Mouse (Mus musculus) intestine, postnatal 0 days (tissue): ENCODE results near the gene Msi2. TPM values are rescaled to one million over a fixed set of nuclear protein-coding genes. Genes with fewer than 3 reads are reported as not detected.
A peak's percentile ranks its signal among the peaks of the same experiment; 100 is the strongest.

Source experiments
- ATAC-seq: fragments of 200-750 bp; cut with Nextera tagmentation; 2 replicates; pipeline ENCODE4 v1.8.0; 2017; ENCODE audit warnings: mild to moderate bottlenecking, moderate TSS enrichment, moderate library complexity
- H3K27ac ChIP-seq: fragments of 300-500 bp; sonication (generic); 2 replicates; pipeline ENCODE4 v1.5.1; 2014; ENCODE audit warnings: mild to moderate bottlenecking, low read depth, low read length, moderate library complexity
- H3K27me3 ChIP-seq: fragments of 300-500 bp; sonication (generic); replicated peaks from 2 replicates; pipeline ENCODE4 v1.6.1; 2014; ENCODE audit warnings: low read length, mixed read lengths; ENCODE audit not compliant: control insufficient read depth, insufficient read depth
- H3K36me3 ChIP-seq: fragments of 300-500 bp; sonication (generic); 2 replicates; pipeline ENCODE4 v1.6.1; 2014; ENCODE audit warnings: mild to moderate bottlenecking, moderate library complexity; ENCODE audit not compliant: control insufficient read depth, insufficient read depth
- H3K4me1 ChIP-seq: fragments of 300-500 bp; sonication (generic); replicated peaks from 2 replicates; pipeline ENCODE4 v1.6.1; 2014; ENCODE audit warnings: antibody characterized with exemption, low read length, mixed read lengths; ENCODE audit not compliant: control insufficient read depth, insufficient read depth
- H3K4me2 ChIP-seq: fragments of 300-500 bp; sonication (generic); replicated peaks from 2 replicates; pipeline ENCODE4 v1.6.1; 2014; ENCODE audit warnings: low read depth, mild to moderate bottlenecking, moderate library complexity
- H3K4me3 ChIP-seq: fragments of 300-500 bp; sonication (generic); 2 replicates; pipeline ENCODE4 v1.5.1; 2014; ENCODE audit warnings: low read depth, low read length
- H3K9ac ChIP-seq: fragments of 300-500 bp; sonication (generic); 2 replicates; pipeline ENCODE4 v1.6.1; 2014; ENCODE audit warnings: mild to moderate bottlenecking, low read depth, low read length
- H3K9me3 ChIP-seq: fragments of 300-500 bp; sonication (generic); 2 replicates; pipeline ENCODE4 v1.6.1; 2016; ENCODE audit warnings: mixed run types; ENCODE audit not compliant: control insufficient read depth
- CTCF ChIP-seq: sonication (generic); IDR thresholded peaks from 2 replicates; pipeline ENCODE4 v1.5.1; 2016; ENCODE audit warnings: low read depth, mild to moderate bottlenecking, control low read depth, antibody characterized with exemption, moderate library complexity
- WGBS: fragments of 180-500 bp; shearing (Covaris S2); extraction: QIAGEN DNeasy Blood & Tissue Kit; methylation state at CpG from one replicate; pipeline ENCODE4 v1.1.7; 2014; 5-methylcytosine and 5-hydroxymethylcytosine counted together
- polyA plus RNA-seq: library from polyadenylated mRNA; unstranded; fragments of >200 nt; fragmentation: Nextera tagmentation; extraction: Ambion mirVana; gene quantifications from 2 replicates; pipeline ENCODE4 v1.2.1, GENCODE M21; 2015

Gene Msi2
- polyA plus RNA-seq, 1 experiment from 2014 or later = 7.5 TPM

DNA sequence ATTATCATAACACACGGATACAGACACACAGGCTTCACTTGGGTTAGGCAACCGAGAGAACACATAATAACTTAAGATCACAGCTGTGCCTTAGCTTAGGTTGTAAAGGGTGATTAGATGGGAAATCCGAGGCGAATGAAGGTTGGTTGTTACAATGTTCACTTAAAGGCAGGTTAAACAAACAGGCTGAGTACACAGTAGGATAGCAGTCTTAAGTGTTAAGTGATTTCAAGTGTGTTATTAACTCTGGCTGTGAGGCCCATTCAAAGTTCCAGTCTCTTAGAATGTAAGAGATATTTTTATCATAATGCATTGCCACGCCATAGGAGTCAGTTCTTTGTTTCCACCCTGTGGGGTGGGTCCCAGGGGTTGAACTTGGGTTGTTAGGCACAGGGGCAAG lies 383.4 kb downstream of the Msi2 start:
- H3K27me3 ChIP-seq = no peaks in the 10 kb centered on the region
- H3K4me2 ChIP-seq = peak overlapping the region; percentile 32; the same call in 1 of the 2 replicates
- H3K36me3 ChIP-seq = peaks cover 8% of the 10 kb centered on the region
- ATAC-seq = peak; percentile 33; the same call in 1 of the 2 replicates
- no peak overlapping the region for H3K9ac ChIP-seq
- H3K9me3 ChIP-seq = no peaks in the 10 kb centered on the region
- 0 out of 2 replicates have a peak, but pooled peaks cover 3% of the 10 kb centered on the region for H3K4me1 ChIP-seq
- TF ChIP-seq CTCF = no peak
- H3K27ac ChIP-seq = no peak overlapping the region
- 24% methylated on average over 5 of the region's 5 CpGs for WGBS
- no peak overlapping the region for H3K4me3 ChIP-seq

- Histone ChIP-seq H3K9ac (no peak overlapping the region), H3K9me3 (no peaks in the 10 kb centered on the region), H3K4me1 (0 out of 2 replicates have a peak, but pooled peaks cover 3% of the 10 kb centered on the region), H3K27me3 (no peaks in the 10 kb centered on the region), H3K27ac (no peak overlapping the region), H3K4me2 (no peak overlapping the region), H3K4me3 (no peak overlapping the region), H3K36me3 (0 out of 2 replicates have a peak, but pooled peaks cover 1% of the 10 kb centered on the region)
- TF ChIP-seq CTCF = no peak
- WGBS = 93% methylated on average over 8 of the region's 8 CpGs
- no peak for ATAC-seq
These were observed 385.9 kb downstream of the Msi2 start for GRCm38 (mm10) chr11:88332309-88332934.

GRCm38 (mm10) chr11:88331722-88332121 lies 386.6 kb downstream of the Msi2 start:
- no peak for ATAC-seq
- Histone ChIP-seq H3K9ac (no peak overlapping the region), H3K27me3 (no peaks in the 10 kb centered on the region), H3K4me1 (0 out of 2 replicates have a peak, but pooled peaks cover 3% of the 10 kb centered on the region), H3K27ac (no peak overlapping the region), H3K9me3 (no peaks in the 10 kb centered on the region), H3K4me2 (no peak overlapping the region), H3K36me3 (no peaks in the 10 kb centered on the region), H3K4me3 (no peak overlapping the region)
- WGBS = 91% methylated on average over 8 of the region's 8 CpGs
- TF ChIP-seq CTCF = no peak

DNA sequence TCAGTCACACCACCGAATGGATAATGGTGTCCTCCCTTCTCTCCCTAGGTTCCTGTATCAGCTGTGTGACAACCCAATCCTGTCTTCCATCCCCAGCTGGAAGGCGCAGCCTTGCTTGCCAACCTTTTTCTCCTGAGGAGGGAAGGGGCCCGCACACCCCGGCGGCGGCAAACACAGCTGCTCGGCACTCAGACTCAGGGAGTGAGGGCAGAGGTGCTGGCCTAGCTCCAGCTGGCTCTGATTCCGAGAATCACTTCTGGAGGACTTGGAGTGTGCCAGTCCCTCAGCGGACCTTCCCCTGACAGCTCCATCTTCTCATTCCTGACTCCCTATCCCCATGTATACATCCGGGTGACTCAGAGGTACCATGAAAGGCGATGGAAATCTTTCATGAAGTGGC lies 387.5 kb downstream of the Msi2 start:
- H3K27me3 ChIP-seq = no peaks in the 10 kb centered on the region
- ATAC-seq = no peak
- H3K4me1 ChIP-seq = 0 out of 2 replicates have a peak, but pooled peaks cover 3% of the 10 kb centered on the region
- TF ChIP-seq CTCF = no peak
- H3K27ac ChIP-seq = no peak overlapping the region
- no peak overlapping the region for H3K4me2 ChIP-seq
- H3K36me3 ChIP-seq = no peaks in the 10 kb centered on the region
- H3K9ac ChIP-seq = no peak overlapping the region
- no peaks in the 10 kb centered on the region for H3K9me3 ChIP-seq
- WGBS = 32% methylated on average over 11 of the region's 11 CpGs
- no peak overlapping the region for H3K4me3 ChIP-seq

DNA sequence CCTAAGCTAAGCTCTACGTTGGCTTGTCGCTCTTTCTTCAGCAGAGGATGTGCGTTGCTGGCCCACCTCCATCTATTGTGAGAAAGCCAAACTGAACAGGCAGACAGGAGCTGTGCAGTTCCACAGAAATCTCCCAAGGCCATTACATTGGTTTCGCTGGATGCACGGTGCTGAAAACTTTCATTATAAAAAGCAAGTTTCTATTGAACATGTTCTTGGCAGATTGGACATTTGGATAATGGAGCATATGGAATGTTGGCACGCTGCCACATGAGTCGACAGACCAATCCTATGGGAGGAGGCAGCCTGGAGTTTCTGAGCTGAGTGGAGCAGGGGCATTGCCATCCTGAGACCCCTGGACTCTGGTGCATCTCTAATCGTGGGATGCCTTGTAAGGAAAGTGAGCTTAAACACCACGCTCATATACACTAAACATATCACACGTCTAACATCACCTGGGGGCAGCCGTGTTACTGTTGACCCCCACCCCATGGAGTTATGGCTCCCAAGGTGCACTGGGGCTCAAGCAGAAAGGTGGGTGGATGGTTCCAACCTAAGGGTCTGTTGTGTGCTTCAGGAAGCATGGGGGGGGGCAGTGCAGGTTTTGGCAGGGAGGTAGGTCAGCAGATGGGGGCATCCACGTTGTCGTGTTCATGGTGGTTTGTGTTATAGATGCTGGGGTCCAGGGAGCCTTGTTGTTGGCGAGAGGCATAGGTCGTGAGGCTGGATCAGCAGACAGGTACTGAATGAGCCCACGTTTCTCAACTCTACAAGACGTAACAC lies 389.3 kb downstream of the Msi2 start:
- WGBS = 81% methylated on average over 17 of the region's 17 CpGs

GRCm38 (mm10) chr11:88327016-88327415 lies 391.3 kb downstream of the Msi2 start:
- Histone ChIP-seq H3K4me2 (no peak overlapping the region), H3K36me3 (no peaks in the 10 kb centered on the region), H3K4me3 (no peak overlapping the region), H3K27me3 (no peaks in the 10 kb centered on the region), H3K4me1 (no peaks in the 10 kb centered on the region), H3K9me3 (no peaks in the 10 kb centered on the region), H3K9ac (no peak overlapping the region), H3K27ac (no peak overlapping the region)
- no peak for ATAC-seq
- 24% methylated on average over 4 of the region's 4 CpGs for WGBS
- TF ChIP-seq CTCF = 0 out of 2 replicates have a peak, but pooled peaks have one; percentile 2

More for the DNA sequence above, 389.3 kb downstream of the Msi2 start:
- no peak overlapping the region for H3K4me2 ChIP-seq
- H3K27me3 ChIP-seq = no peaks in the 10 kb centered on the region
- no peaks in the 10 kb centered on the region for H3K9me3 ChIP-seq
- H3K27ac ChIP-seq = no peak overlapping the region
- no peak for ATAC-seq
- no peaks in the 10 kb centered on the region for H3K4me1 ChIP-seq
- no peak overlapping the region for H3K4me3 ChIP-seq
- TF ChIP-seq CTCF = no peak
- H3K36me3 ChIP-seq = no peaks in the 10 kb centered on the region
- no peak overlapping the region for H3K9ac ChIP-seq
